Mouse (Mus musculus) heart, postnatal 14 days (tissue): Measurements from ENCODE around the gene Amz1. TPM values are rescaled to one million over a fixed set of nuclear protein-coding genes. Genes with fewer than 3 reads are reported as not detected.

Experiments
- DNase-seq, 2 experiments: peaks; one replicate each; pipeline ENCODE4 v3.0.0; 2021 to 2022
- intact Hi-C: fragments of 180-260 bp; cut with DNase I; formaldehyde crosslinking; loops from one replicate; pipeline ENCODE4 v1.15.1; 2025
- total RNA-seq, 2 experiments: library from RNA; stranded (reverse); gene quantifications; 2 replicates each; pipeline ENCODE4 v1.2.3; 2021

The Amz1 gene
- total RNA-seq, 2 experiments from 2014 or later = 0.46 to 0.65 TPM

DNA sequence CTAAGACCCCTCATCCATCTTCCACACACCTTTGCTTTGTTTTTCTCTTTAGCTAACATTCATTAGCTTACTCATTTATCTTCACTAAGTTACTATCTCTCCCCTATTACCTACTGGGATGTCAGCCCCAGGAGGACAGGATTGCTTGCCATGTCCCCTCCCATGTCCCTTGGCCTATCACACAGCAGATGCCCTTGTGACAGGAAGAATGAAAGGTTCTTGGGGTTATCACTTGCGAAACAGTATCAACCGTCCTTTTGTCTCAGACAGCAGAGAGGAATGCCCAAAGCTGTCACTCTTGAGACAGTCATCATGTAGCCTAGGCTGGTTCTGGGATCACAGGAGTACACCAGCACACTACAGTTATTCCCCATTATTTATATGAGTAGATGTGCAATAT is 71.2 kb downstream of the Amz1 start:
- peak in 1 of 2 experiments; percentile 37 for DNase-seq
- intact Hi-C loops = no loop called here

DNA sequence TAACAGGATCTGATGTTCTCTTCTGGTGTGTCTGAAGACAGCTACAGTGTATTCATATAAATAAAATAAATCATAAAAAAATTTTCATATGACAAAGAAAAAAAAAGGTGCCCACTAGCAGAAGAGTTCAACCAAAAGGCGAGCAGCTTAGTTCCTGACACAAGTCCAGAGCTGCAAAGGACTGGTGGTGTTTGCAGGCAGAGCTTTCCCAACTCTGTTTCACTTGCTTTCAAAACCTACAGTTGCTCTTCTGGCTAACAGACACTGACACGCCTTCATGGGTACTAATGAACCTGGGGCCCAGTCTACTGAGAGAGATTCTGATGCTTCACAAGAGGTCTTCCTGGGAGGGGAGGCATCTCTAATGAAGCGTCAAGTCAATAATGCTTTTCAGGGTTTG is 72.1 kb downstream of the Amz1 start:
- no peak for DNase-seq
- intact Hi-C loops = no loop called here

DNA sequence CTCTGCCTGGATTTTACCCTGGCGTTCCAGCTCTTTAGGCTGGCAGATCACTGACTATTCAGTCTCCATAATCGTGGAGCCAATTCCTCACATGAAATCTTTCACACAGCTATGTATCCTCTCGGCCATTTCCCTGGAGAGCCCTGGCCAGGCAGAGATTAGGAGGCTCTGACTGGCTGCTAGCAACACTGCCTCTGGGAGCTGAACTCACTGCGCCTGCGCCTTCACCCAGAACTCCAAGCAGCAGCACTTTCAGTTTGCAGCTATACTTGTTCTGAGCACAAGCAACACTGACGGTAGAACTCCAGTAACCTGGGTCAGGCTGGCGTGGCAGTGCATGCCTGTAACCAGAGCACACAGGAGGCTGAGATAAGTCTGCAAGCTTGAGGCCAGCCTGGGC is 74.2 kb downstream of the Amz1 start:
- intact Hi-C loops = loop anchor here (2.0 kb wide), 1 partner anchor 31 kb away; no protein-coding TSS in a partner anchor
- DNase-seq = peak; percentile 77 to 79

DNA sequence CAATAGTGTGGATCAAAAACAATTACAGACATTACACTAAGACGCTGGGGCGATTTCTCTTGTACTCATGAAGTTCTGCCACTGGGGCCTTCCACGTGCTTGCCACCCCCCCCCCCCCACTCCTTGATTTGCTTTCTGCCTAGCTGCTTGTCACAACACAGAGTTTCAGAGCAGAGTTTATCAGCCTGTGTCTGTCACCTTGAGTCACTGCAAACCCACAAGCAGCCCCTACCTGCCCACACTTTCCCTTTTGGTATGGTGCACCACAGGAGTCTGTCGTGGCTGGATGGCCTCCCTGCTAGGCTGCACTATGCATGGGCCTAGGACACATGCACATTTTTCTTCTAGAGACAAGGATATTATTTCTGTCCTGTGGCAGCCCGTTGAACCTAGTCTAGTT is 74.8 kb downstream of the Amz1 start:
- no peak for DNase-seq
- intact Hi-C loops = loop anchor here (2.0 kb wide), 1 partner anchor 30 kb away; no protein-coding TSS in a partner anchor

DNA sequence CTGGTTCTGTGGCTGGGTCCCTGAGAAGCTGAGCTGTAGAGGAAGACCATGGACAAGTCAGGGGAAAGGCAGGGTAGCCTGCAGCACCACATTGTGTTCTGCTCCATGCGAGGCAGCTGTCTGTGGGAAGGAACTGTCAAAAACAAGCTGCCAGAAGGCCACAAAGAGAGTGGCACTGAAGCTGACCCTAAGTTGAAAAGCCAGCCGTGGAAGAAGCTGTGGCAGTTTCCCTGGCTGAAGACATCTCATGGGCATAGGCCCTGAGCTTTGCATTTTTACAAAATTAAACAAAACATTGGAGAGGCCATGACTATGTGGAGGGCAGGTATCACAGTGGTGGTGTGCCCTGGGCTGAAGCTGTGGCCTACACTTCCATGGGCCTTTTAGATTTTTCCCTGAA is 75.3 kb downstream of the Amz1 start:
- DNase-seq = no peak
- intact Hi-C loops = loop anchor here (2.0 kb wide), 1 partner anchor 30 kb away; no protein-coding TSS in a partner anchor

DNA sequence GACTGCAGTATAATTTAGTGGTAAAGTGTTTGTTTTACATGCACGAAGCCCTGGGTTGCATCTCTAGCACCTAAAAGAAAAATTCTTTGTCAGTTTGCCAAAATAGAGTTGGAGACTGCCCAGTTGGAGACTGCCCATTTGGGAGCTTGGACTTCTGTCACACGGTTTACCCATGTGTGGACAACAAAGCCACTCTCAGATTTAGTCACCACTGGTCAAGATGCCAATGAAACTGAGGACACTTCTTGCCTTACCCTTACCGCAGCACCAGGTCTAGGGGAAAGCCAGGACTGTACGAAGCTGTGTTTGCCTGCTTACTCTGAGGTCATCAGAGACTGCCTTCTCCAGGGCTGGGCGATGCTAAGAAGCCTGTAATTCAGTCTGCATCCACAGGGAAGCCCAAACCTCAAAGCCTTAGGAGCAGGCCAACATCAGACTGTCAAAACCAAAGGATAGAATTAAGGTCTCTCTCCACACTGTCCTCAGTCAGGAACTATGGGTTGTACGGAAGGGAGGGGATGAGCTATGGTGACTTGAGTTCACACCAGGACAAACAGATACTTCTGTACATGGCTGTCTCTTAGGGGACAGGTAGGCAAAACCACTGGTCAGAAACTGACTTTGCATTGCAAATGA is 76.5 kb downstream of the Amz1 start:
- DNase-seq = peak in 1 of 2 experiments; percentile 52
- intact Hi-C loops = no loop called here

DNA sequence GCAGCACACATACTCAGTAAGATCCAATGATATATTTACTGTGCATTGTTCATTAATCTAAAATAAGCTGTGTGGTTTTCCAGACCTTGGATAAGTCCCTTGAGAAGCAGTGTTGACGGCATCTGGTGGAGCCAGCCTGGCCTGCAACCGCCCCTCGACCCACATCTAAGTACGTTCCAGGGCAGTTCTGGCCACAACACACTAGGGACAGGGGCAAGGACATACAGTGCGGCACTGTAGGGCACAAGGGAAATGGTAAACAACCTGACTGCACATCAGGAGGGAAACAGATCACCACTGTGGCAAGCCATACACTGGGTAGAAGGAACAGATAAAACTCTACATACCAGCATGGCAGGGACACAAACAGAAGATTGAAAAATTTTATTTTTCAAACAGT is 77.9 kb downstream of the Amz1 start:
- intact Hi-C loops = no loop called here
- DNase-seq = no peak

DNA sequence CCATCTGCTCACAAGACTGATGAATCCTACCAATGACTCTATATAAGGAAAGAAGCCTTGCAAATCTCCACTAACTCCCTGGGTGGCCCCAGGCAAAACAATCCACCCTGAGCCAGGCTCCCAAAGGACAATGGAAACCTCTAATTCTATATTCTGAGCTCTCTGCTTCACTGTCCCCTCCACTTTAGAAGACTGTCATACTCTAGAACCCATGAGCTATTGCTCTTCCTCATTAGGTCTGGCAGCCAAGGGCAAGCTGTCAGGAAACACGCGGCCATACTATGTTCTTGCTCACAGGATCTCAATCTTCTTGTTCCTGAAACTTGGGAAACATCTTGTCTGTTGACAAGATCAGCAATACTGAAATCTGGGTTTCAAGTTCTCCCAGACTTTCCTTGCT is 82.3 kb downstream of the Amz1 start:
- DNase-seq = no peak
- intact Hi-C loops = no loop called here

DNA sequence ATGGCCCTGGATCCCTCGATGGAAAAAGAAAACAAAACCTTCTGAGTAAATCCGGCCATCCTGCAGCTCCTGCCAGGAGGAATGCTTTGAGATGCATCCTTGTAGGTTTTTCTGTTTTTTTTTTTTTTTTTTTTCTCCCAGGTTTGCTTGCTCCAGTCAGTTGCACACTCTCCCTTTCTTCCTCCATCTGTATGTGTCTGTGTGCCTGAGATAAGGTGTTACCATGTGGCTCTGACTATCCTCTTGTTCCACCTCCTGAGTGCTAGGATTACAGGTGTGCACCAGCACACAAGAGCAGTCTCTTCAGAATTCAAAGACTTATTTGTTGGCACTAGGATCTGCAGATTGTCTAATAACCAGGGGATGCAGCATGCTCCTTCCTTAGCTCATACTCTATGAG is 83.0 kb downstream of the Amz1 start:
- intact Hi-C loops = no loop called here
- DNase-seq = no peak

Other genes with a start within 250 kb of the Amz1 start
- 1 to 10 TPM; 6.7 to 6.8 TPM for gene Chst12, start 218.6 kb upstream of the Amz1 start, total RNA-seq
- not detected for gene Grifin, start 159.1 kb upstream of the Amz1 start, total RNA-seq
- 10 to 100 TPM; 18.1 to 22.4 TPM for gene Lfng, start 116.8 kb upstream of the Amz1 start, total RNA-seq
- 10 to 100 TPM; 31.6 to 31.9 TPM for gene Ttyh3, start 75.1 kb upstream of the Amz1 start, total RNA-seq
- gene Iqce, start 21.7 kb upstream of the Amz1 start, total RNA-seq = 10 to 100 TPM in 1 of 2 experiments, 1 to 10 TPM in 1; 8.1 to 10.2 TPM
- gene Brat1, start 19.1 kb upstream of the Amz1 start, total RNA-seq = 10 to 100 TPM in 1 of 2 experiments, 1 to 10 TPM in 1; 8.6 to 10.8 TPM
- 10 to 100 TPM; 80.5 to 84.2 TPM for gene Gna12, start 106.3 kb downstream of the Amz1 start, total RNA-seq